Mouse (Mus musculus) liver, embryonic 12.5 days (tissue): ENCODE results near the gene Psmg4. TPM values are rescaled to one million over a fixed set of nuclear protein-coding genes. Genes with fewer than 3 reads are reported as not detected.

Experiments
- ATAC-seq: fragments of 200-750 bp; cut with Nextera tagmentation; 2 replicates; pipeline ENCODE4 v1.8.0; 2017; ENCODE audit warnings: moderate number of reproducible peaks, mild to moderate bottlenecking, moderate library complexity
- H3K27ac ChIP-seq: fragments of 300-500 bp; sonication (generic); 2 replicates; pipeline ENCODE4 v1.5.1; 2016; ENCODE audit warnings: mild to moderate bottlenecking
- H3K27me3 ChIP-seq: fragments of 300-500 bp; sonication (generic); replicated peaks from 2 replicates; pipeline ENCODE4 v1.6.1; 2016; ENCODE audit warnings: mild to moderate bottlenecking, moderate library complexity
- H3K36me3 ChIP-seq: fragments of 300-500 bp; sonication (generic); 2 replicates; pipeline ENCODE4 v1.6.1; 2016; ENCODE audit warnings: mild to moderate bottlenecking, moderate library complexity
- H3K4me1 ChIP-seq: fragments of 300-500 bp; sonication (generic); 2 replicates; pipeline ENCODE4 v1.6.1; 2016
- H3K4me2 ChIP-seq: fragments of 300-500 bp; sonication (generic); 2 replicates; pipeline ENCODE4 v1.6.1; 2016; ENCODE audit warnings: mild to moderate bottlenecking, moderate library complexity
- H3K4me3 ChIP-seq: fragments of 300-500 bp; sonication (generic); 2 replicates; pipeline ENCODE4 v1.5.1; 2016; ENCODE audit warnings: mild to moderate bottlenecking, moderate library complexity
- H3K9ac ChIP-seq: fragments of 300-500 bp; sonication (generic); 2 replicates; pipeline ENCODE4 v1.6.1; 2016; ENCODE audit warnings: mild to moderate bottlenecking, moderate library complexity
- H3K9me3 ChIP-seq: fragments of 300-500 bp; sonication (generic); replicated peaks from 2 replicates; pipeline ENCODE4 v1.6.1; 2016; ENCODE audit warnings: mild to moderate bottlenecking, moderate library complexity
- WGBS: fragments of 180-500 bp; shearing (Covaris S2); methylation state at CpG from one replicate; pipeline ENCODE4 v1.1.7; 2016; ENCODE audit not compliant: insufficient replicate concordance; 5-methylcytosine and 5-hydroxymethylcytosine counted together
- polyA plus RNA-seq: library from polyadenylated mRNA; unstranded; fragments of >200 nt; fragmentation: Nextera tagmentation; extraction: Ambion mirVana; gene quantifications from 2 replicates; pipeline ENCODE4 v1.2.1, GENCODE M21; 2016

Gene Psmg4
- polyA plus RNA-seq, 1 experiment from 2014 or later: 60.4 TPM

GRCm38 (mm10) chr13:34218776-34219175, 56.0 kb downstream of the Psmg4 start:
- Histone ChIP-seq H3K27me3 (no peaks in the 10 kb centered on the region), H3K4me3 (no peak overlapping the region), H3K4me1 (peaks cover 4% of the 10 kb centered on the region; the same call in 1 of the 2 replicates), H3K9ac (no peak overlapping the region), H3K9me3 (no peaks in the 10 kb centered on the region), H3K4me2 (no peak overlapping the region), H3K36me3 (peaks cover 80% of the 10 kb centered on the region), H3K27ac (no peak overlapping the region)
- no peak for ATAC-seq
- 83% methylated on average over 3 of the region's 3 CpGs for WGBS

GRCm38 (mm10) chr13:34219728-34220127, 57.0 kb downstream of the Psmg4 start:
- Histone ChIP-seq H3K4me3 (no peak overlapping the region), H3K9ac (no peak overlapping the region), H3K4me2 (no peak overlapping the region), H3K9me3 (no peaks in the 10 kb centered on the region), H3K4me1 (peaks cover 4% of the 10 kb centered on the region; the same call in 1 of the 2 replicates), H3K27me3 (no peaks in the 10 kb centered on the region), H3K27ac (no peak overlapping the region), H3K36me3 (peaks cover 77% of the 10 kb centered on the region)
- ATAC-seq: no peak
- WGBS: 45% methylated on average over 3 of the region's 3 CpGs

- no peak overlapping the region for H3K27ac ChIP-seq
Observed at GRCm38 (mm10) chr13:34222985-34223384, 60.2 kb downstream of the Psmg4 start.

GRCm38 (mm10) chr13:34226940-34227339, 64.2 kb downstream of the Psmg4 start:
- no peak overlapping the region for H3K4me2 ChIP-seq
- H3K36me3 ChIP-seq: peaks cover 22% of the 10 kb centered on the region

More at GRCm38 (mm10) chr13:34222985-34223384, 60.2 kb downstream of the Psmg4 start:
- Histone ChIP-seq H3K9me3 (no peaks in the 10 kb centered on the region), H3K4me2 (no peak overlapping the region), H3K36me3 (peaks cover 53% of the 10 kb centered on the region), H3K9ac (no peak overlapping the region), H3K4me3 (no peak overlapping the region), H3K4me1 (peaks cover 18% of the 10 kb centered on the region; the same call in 1 of the 2 replicates), H3K27me3 (no peaks in the 10 kb centered on the region)
- 82% methylated on average over 7 of the region's 7 CpGs for WGBS
- ATAC-seq: no peak

More at GRCm38 (mm10) chr13:34226940-34227339, 64.2 kb downstream of the Psmg4 start:
- Histone ChIP-seq H3K27me3 (no peaks in the 10 kb centered on the region), H3K4me1 (peaks cover 43% of the 10 kb centered on the region), H3K4me3 (no peak overlapping the region), H3K9ac (no peak overlapping the region), H3K9me3 (no peaks in the 10 kb centered on the region), H3K27ac (no peak overlapping the region)
- ATAC-seq: no peak
- WGBS: 32% methylated on average over 1 of the region's 1 CpGs

Other genes starting within 250 kb of the Psmg4 start
- 24.5 and 25.8 TPM in 2 replicates for gene Nqo2, start 198.3 kb upstream of the Psmg4 start, polyA plus RNA-seq
- 19.6 and 20.2 TPM in 2 replicates for gene Ripk1, start 160.6 kb upstream of the Psmg4 start, polyA plus RNA-seq
- gene Serpinb6a, start 160.2 kb upstream of the Psmg4 start, polyA plus RNA-seq: 12.7 and 12.9 TPM in 2 replicates
- gene Bphl, start 125.4 kb upstream of the Psmg4 start, polyA plus RNA-seq: 29.2 and 29.3 TPM in 2 replicates
- gene Tubb2a, start 85.0 kb upstream of the Psmg4 start, polyA plus RNA-seq: 67.3 and 68.1 TPM in 2 replicates
- 1.6 and 1.9 TPM in 2 replicates for gene Tubb2b, start 32.5 kb upstream of the Psmg4 start, polyA plus RNA-seq
- 12.8 and 13.8 TPM in 2 replicates for gene Slc22a23, start 182.2 kb downstream of the Psmg4 start, polyA plus RNA-seq